Mouse (Mus musculus): ENCODE results near the gene Gm10135. TPM values are rescaled to one million over a fixed set of nuclear protein-coding genes. Genes with fewer than 3 reads are reported as not detected.

Gm10135 gene
- polyA plus RNA-seq, 1 experiment from 2014 or later = not detected

DNA sequence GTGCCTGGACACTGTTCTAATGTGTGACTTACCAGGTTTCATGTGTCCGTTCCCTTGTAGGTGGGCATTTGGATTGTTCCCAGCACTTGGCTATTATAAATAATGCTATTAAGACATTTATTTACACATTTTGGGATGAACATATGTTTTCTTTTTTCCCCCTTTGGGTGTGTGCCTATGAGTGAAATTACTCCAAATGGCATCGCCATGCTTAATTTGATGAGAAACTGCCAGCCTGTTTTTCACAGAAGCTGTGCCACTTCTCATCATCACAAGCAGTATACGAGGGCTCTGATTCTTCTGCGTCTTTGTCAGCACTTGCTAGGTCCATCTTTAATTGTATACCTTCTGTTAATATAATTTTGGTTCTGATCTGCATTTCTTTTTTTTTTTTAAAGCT lies 54.1 kb downstream of the Gm10135 start:
- ATAC-seq (replicated peaks; ENCODE audit: low FRiP score) (no peak), DNase-seq (ENCODE audit: low spot score) (no peak)
- Histone ChIP-seq H3K9ac (ENCODE audit: low read depth, low read length) (no peak overlapping the region), H3K4me1 (replicated peaks; ENCODE audit: control insufficient read depth, insufficient read depth, low read length) (peaks cover 20% of the 10 kb centered on the region), H3K9me3 (ENCODE audit: control insufficient read depth, low read length) (no peaks in the 10 kb centered on the region), H3K4me2 (no peak overlapping the region), H3K36me3 (ENCODE audit: control insufficient read depth, insufficient read depth, low read length) (no peaks in the 10 kb centered on the region), H3K27ac (ENCODE audit: low read depth, low read length) (no peak overlapping the region), H3K4me3 (ENCODE audit: low read depth, low read length) (no peak overlapping the region), H3K27me3 (replicated peaks; ENCODE audit: control insufficient read depth, insufficient read depth, low read length) (no peaks in the 10 kb centered on the region)
- 88% methylated on average over 4 of the region's 4 CpGs for WGBS

GRCm38 (mm10) chr5:72916851-72917250 lies 57.7 kb downstream of the Gm10135 start:
- ATAC-seq (replicated peaks; ENCODE audit: low FRiP score) = no peak
- Histone ChIP-seq H3K27ac (ENCODE audit: low read depth, low read length) (no peak overlapping the region), H3K4me2 (peak overlapping the region; percentile 98), H3K9ac (ENCODE audit: low read depth, low read length) (no peak overlapping the region), H3K4me1 (replicated peaks; ENCODE audit: control insufficient read depth, insufficient read depth, low read length) (peaks cover 31% of the 10 kb centered on the region), H3K27me3 (replicated peaks; ENCODE audit: control insufficient read depth, insufficient read depth, low read length) (no peaks in the 10 kb centered on the region), H3K36me3 (ENCODE audit: control insufficient read depth, insufficient read depth, low read length) (no peaks in the 10 kb centered on the region), H3K4me3 (ENCODE audit: low read depth, low read length) (peak overlapping the region; percentile 97; the same call in 1 of the 2 replicates), H3K9me3 (ENCODE audit: control insufficient read depth, low read length) (no peaks in the 10 kb centered on the region)
- DNase-seq (ENCODE audit: low spot score) = no peak
- WGBS = 21% methylated on average over 1 of the region's 1 CpGs

DNA sequence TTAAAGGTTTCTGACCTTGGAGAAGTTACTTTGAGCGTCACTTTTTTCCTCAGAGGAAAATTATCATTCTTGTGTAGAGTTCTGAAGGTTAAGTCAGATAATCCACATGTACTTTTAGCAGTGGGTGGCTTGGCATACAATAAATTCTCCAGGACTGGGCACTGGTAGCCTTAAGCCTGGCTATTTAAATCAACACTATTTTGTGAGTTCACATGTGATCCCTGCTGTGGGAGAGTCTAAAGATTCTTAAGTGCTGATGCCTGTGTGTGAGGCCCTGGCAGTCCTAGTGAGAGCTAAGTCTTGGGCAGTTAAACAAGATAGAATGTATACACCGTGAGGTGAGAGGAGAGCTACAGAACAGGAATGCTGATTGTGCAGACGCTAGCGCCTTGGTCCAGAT lies 58.5 kb downstream of the Gm10135 start:
- WGBS = 50% methylated on average over 4 of the region's 4 CpGs
- no peaks in the 10 kb centered on the region for H3K36me3 ChIP-seq (ENCODE audit: control insufficient read depth, insufficient read depth, low read length)
- H3K4me3 ChIP-seq (ENCODE audit: low read depth, low read length) = peak overlapping the region; percentile 97
- H3K4me2 ChIP-seq = peak overlapping the region; percentile 98
- H3K9ac ChIP-seq (ENCODE audit: low read depth, low read length) = peak overlapping the region; percentile 34
- ATAC-seq (replicated peaks; ENCODE audit: low FRiP score) (no peak), DNase-seq (ENCODE audit: low spot score) (no peak)
- H3K4me1 ChIP-seq (replicated peaks; ENCODE audit: control insufficient read depth, insufficient read depth, low read length) = peaks cover 36% of the 10 kb centered on the region
- H3K27ac ChIP-seq (ENCODE audit: low read depth, low read length) = no peak overlapping the region
- H3K27me3 ChIP-seq (replicated peaks; ENCODE audit: control insufficient read depth, insufficient read depth, low read length) = no peaks in the 10 kb centered on the region
- H3K9me3 ChIP-seq (ENCODE audit: control insufficient read depth, low read length) = no peaks in the 10 kb centered on the region

Other genes with a start within 250 kb of the Gm10135 start
- not detected in 2 replicates for gene Txk, start 221.9 kb downstream of the Gm10135 start, polyA plus RNA-seq (2014; fragmentation: Nextera tagmentation; extraction: Ambion mirVana)
- 7.9 and 8.9 TPM in 2 replicates for gene Tec, start 106.2 kb downstream of the Gm10135 start, polyA plus RNA-seq (2014; fragmentation: Nextera tagmentation; extraction: Ambion mirVana)
- 18.1 and 20.1 TPM in 2 replicates for gene Slain2, start 60.4 kb downstream of the Gm10135 start, polyA plus RNA-seq (2014; fragmentation: Nextera tagmentation; extraction: Ambion mirVana)
- gene Slc10a4, start 32.2 kb upstream of the Gm10135 start, polyA plus RNA-seq (2014; fragmentation: Nextera tagmentation; extraction: Ambion mirVana) = 0.37 and 0.62 TPM in 2 replicates